Mouse (Mus musculus): ENCODE results near the gene Ppp2r5a.

DNA sequence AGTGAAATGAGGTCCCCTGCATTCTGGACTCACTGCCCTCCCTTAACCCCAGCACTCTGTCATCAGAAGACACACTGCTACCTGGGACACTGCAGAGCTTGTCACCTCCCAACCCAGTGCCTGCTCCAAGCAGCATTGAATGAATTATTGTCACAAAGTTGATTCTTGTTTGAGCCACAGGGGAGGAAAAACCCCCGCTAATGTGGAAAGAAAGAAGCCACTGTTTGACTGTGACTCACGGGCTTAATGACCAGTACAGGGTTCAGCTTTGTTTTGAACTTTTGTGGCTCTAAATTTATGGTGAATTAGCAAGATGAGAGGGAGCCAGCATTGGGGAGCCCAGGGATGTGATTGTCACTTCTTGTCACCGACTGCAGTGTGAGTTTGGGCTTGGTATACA lies 13.5 kb upstream of the Ppp2r5a start:
- TF ChIP-seq POLR2A (IDR thresholded peaks at IDR 0.05; ENCODE audit: low read depth, low read length) (no peak), CTCF (IDR thresholded peaks at IDR 0.05; ENCODE audit: extremely low read depth, insufficient read length, insufficient replicate concordance, low read depth, low read length) (no peak)
